Mouse (Mus musculus): ENCODE data around the gene Fam160a1.

DNA sequence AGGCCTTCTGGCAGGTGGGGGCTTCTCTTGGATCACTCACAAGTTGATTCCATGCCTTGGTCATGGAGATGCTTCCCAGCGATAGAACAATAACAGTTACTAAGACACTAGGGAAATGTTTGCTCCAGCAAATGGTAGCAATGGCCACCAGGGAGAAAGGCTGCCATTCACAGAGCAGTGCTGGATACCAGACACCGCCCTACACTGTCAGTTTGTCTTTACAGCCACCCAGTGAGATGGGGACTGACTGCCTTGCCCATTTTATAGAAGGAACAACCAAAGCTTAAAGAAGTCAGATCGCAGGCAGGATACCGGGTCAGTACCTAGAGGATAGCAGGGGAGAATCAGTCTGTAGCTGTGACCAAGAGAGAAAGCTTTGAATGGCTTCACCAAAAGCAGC is 59.7 kb downstream of the Fam160a1 start:
- TF ChIP-seq CTCF (IDR thresholded peaks at IDR 0.05; ENCODE audit: extremely low read depth, insufficient read depth, low read length) (no peak), POLR2A (IDR thresholded peaks at IDR 0.05; ENCODE audit: extremely low read depth, insufficient read depth, low read length) (no peak)

Measured in cortical plate, adult 2 months (tissue).